11 mouse cellular contexts compared by ENCODE assay signal in genomic region chr12:25200161-25200560, GRCm38 (mm10).
"Had no signal": no experiment of that assay in that cellular context is flagged by ENCODE, and none has a peak within 500 bp of the region (broad histone marks: within the 10 kb centered on the region; RNA-seq: fewer than 3 reads in every experiment).

No protein-coding gene starts in this region.

- H3K4me2 ChIP-seq: limb, embryonic 12.5 days; liver, embryonic 13.5 days; midbrain, embryonic 13.5 days had no signal

- H3K27ac ChIP-seq: kidney, postnatal 0 days; layer of hippocampus, adult 2 months; limb, embryonic 12.5 days; liver, embryonic 13.5 days; midbrain, embryonic 13.5 days had no signal

- H3K4me3 ChIP-seq: layer of hippocampus, adult 2 months; limb, embryonic 12.5 days; liver, embryonic 13.5 days; midbrain, embryonic 13.5 days had no signal

- H3K4me1 ChIP-seq: midbrain, embryonic 13.5 days had no signal

- H3K36me3 ChIP-seq: limb, embryonic 12.5 days; liver, embryonic 13.5 days; midbrain, embryonic 13.5 days had no signal

- H3K27me3 ChIP-seq: limb, embryonic 12.5 days; liver, embryonic 13.5 days; midbrain, embryonic 13.5 days had no signal

- DNase-seq: kidney, postnatal 4 days; liver; liver, embryonic 13.5 days; liver, postnatal 0 days; lung, postnatal 36 days; right cerebral cortex, postnatal 14 days; thymus, postnatal 36 days had no signal

- ATAC-seq: liver, postnatal 0 days; midbrain, embryonic 13.5 days had no signal

- H3K9ac ChIP-seq: limb, embryonic 12.5 days; liver, embryonic 13.5 days; liver, postnatal 0 days; midbrain, embryonic 13.5 days had no signal

- H3K9me3 ChIP-seq: liver, embryonic 13.5 days; midbrain, embryonic 13.5 days had no signal
